Mouse (Mus musculus) lung, embryonic 16.5 days (tissue): Measurements from ENCODE around the gene Galnt16. TPM values are rescaled to one million over a fixed set of nuclear protein-coding genes. Genes with fewer than 3 reads are reported as not detected.
A peak's percentile ranks its signal among the peaks of the same experiment; 100 is the strongest.

Experiments used
- ATAC-seq: fragments of 200-750 bp; cut with Nextera tagmentation; 2 replicates; pipeline ENCODE4 v1.8.0; 2017; ENCODE audit warnings: low read depth, mild to moderate bottlenecking, moderate library complexity
- H3K27ac ChIP-seq: fragments of 300-500 bp; sonication (generic); 2 replicates; pipeline ENCODE4 v1.5.1; 2014; ENCODE audit warnings: mild to moderate bottlenecking, control low read depth, low read length
- H3K27me3 ChIP-seq: fragments of 300-500 bp; sonication (generic); 2 replicates; pipeline ENCODE4 v1.6.1; 2014; ENCODE audit warnings: low read depth, low read length, mixed read lengths; ENCODE audit not compliant: control insufficient read depth, insufficient read depth
- H3K36me3 ChIP-seq: fragments of 300-500 bp; sonication (generic); 2 replicates; pipeline ENCODE4 v1.6.1; 2014; ENCODE audit warnings: low read length; ENCODE audit not compliant: control insufficient read depth, insufficient read depth
- H3K4me1 ChIP-seq: fragments of 300-500 bp; sonication (generic); replicated peaks from 2 replicates; pipeline ENCODE4 v1.6.1; 2014; ENCODE audit warnings: low read length, mixed read lengths; ENCODE audit not compliant: control insufficient read depth, insufficient read depth
- H3K4me2 ChIP-seq: fragments of 300-500 bp; sonication (generic); 2 replicates; pipeline ENCODE4 v1.6.1; 2014; ENCODE audit warnings: low read depth, low read length, control low read depth
- H3K4me3 ChIP-seq: fragments of 300-500 bp; sonication (generic); 2 replicates; pipeline ENCODE4 v1.5.1; 2014; ENCODE audit warnings: mild to moderate bottlenecking, low read length, control low read depth
- H3K9ac ChIP-seq: fragments of 300-500 bp; sonication (generic); 2 replicates; pipeline ENCODE4 v1.6.1; 2014; ENCODE audit warnings: low read length, control low read depth
- H3K9me3 ChIP-seq: fragments of 300-500 bp; sonication (generic); 2 replicates; pipeline ENCODE4 v1.6.1; 2016; ENCODE audit warnings: low read length; ENCODE audit not compliant: control insufficient read depth
- WGBS: fragments of 180-500 bp; shearing (Covaris S2); extraction: QIAGEN DNeasy Blood & Tissue Kit; methylation state at CpG from one replicate; pipeline ENCODE4 v1.1.7; 2014; 5-methylcytosine and 5-hydroxymethylcytosine counted together
- polyA plus RNA-seq: library from polyadenylated mRNA; unstranded; fragments of >200 nt; fragmentation: Nextera tagmentation; extraction: Ambion mirVana; gene quantifications from 2 replicates; pipeline ENCODE4 v1.2.1, GENCODE M21; 2015

Gene Galnt16
- polyA plus RNA-seq, 1 experiment from 2014 or later, result 13.0 TPM

- Histone ChIP-seq H3K27me3 (no peaks in the 10 kb centered on the region; the same call in 1 of the 2 replicates), H3K9ac (no peak overlapping the region), H3K4me2 (no peak overlapping the region), H3K27ac (no peak overlapping the region), H3K4me1 (peaks cover 12% of the 10 kb centered on the region), H3K4me3 (no peak overlapping the region), H3K36me3 (no peaks in the 10 kb centered on the region), H3K9me3 (no peaks in the 10 kb centered on the region)
- 85% methylated on average over 2 of the region's 2 CpGs for WGBS
- ATAC-seq, result no peak
Measured at GRCm38 (mm10) chr12:80526511-80526910, 8.4 kb downstream of the Galnt16 start.

- ATAC-seq, result no peak
- no peaks in the 10 kb centered on the region for H3K27me3 ChIP-seq
- 76% methylated on average over 5 of the region's 5 CpGs for WGBS
Measured at GRCm38 (mm10) chr12:80527727-80528389, 9.8 kb downstream of the Galnt16 start.

GRCm38 (mm10) chr12:80530052-80530451 is 12.0 kb downstream of the Galnt16 start:
- 49% methylated on average over 2 of the region's 2 CpGs for WGBS
- H3K4me2 ChIP-seq, result no peak overlapping the region

More at GRCm38 (mm10) chr12:80527727-80528389, 9.8 kb downstream of the Galnt16 start:
- Histone ChIP-seq H3K27ac (no peak overlapping the region), H3K4me1 (peaks cover 10% of the 10 kb centered on the region), H3K4me3 (no peak overlapping the region), H3K9me3 (no peaks in the 10 kb centered on the region), H3K9ac (no peak overlapping the region), H3K36me3 (no peaks in the 10 kb centered on the region), H3K4me2 (no peak overlapping the region)

GRCm38 (mm10) chr12:80530630-80531029 is 12.6 kb downstream of the Galnt16 start:
- WGBS, result 48% methylated on average over 6 of the region's 6 CpGs
- Histone ChIP-seq H3K4me2 (no peak overlapping the region), H3K9ac (no peak overlapping the region), H3K4me3 (no peak overlapping the region), H3K27me3 (no peaks in the 10 kb centered on the region), H3K9me3 (no peaks in the 10 kb centered on the region), H3K36me3 (no peaks in the 10 kb centered on the region), H3K27ac (no peak overlapping the region), H3K4me1 (peaks cover 10% of the 10 kb centered on the region)
- peak; percentile 55; the same call in 1 of the 2 replicates for ATAC-seq

More at GRCm38 (mm10) chr12:80530052-80530451, 12.0 kb downstream of the Galnt16 start:
- Histone ChIP-seq H3K9ac (no peak overlapping the region), H3K4me3 (no peak overlapping the region), H3K4me1 (peaks cover 10% of the 10 kb centered on the region), H3K27ac (no peak overlapping the region), H3K9me3 (no peaks in the 10 kb centered on the region), H3K27me3 (no peaks in the 10 kb centered on the region), H3K36me3 (no peaks in the 10 kb centered on the region)
- ATAC-seq, result no peak; the same call in 1 of the 2 replicates

- Histone ChIP-seq H3K36me3 (no peaks in the 10 kb centered on the region), H3K4me2 (no peak overlapping the region), H3K27ac (no peak overlapping the region), H3K4me3 (no peak overlapping the region), H3K9me3 (no peaks in the 10 kb centered on the region), H3K9ac (no peak overlapping the region), H3K4me1 (peaks cover 10% of the 10 kb centered on the region), H3K27me3 (no peaks in the 10 kb centered on the region)
- ATAC-seq, result no peak
- 61% methylated on average over 10 of the region's 10 CpGs for WGBS
Measured at GRCm38 (mm10) chr12:80531585-80531984, 13.5 kb downstream of the Galnt16 start.

- no peak overlapping the region for H3K4me3 ChIP-seq
- H3K9ac ChIP-seq, result no peak overlapping the region
- H3K9me3 ChIP-seq, result no peaks in the 10 kb centered on the region
- no peak for ATAC-seq
- H3K4me1 ChIP-seq, result peaks cover 12% of the 10 kb centered on the region
- H3K36me3 ChIP-seq, result no peaks in the 10 kb centered on the region
- H3K27me3 ChIP-seq, result no peaks in the 10 kb centered on the region
- no peak overlapping the region for H3K27ac ChIP-seq
- H3K4me2 ChIP-seq, result no peak overlapping the region
- 56% methylated on average over 2 of the region's 2 CpGs for WGBS
Measured at GRCm38 (mm10) chr12:80533876-80534275, 15.8 kb downstream of the Galnt16 start.

GRCm38 (mm10) chr12:80537313-80537712 is 19.2 kb downstream of the Galnt16 start:
- no peak for ATAC-seq
- 75% methylated on average over 2 of the region's 2 CpGs for WGBS

GRCm38 (mm10) chr12:80538311-80538710 is 20.2 kb downstream of the Galnt16 start:
- H3K9ac ChIP-seq, result no peak overlapping the region
- H3K36me3 ChIP-seq, result no peaks in the 10 kb centered on the region
- no peak overlapping the region for H3K4me2 ChIP-seq
- peaks cover 2% of the 10 kb centered on the region; the same call in 1 of the 2 replicates for H3K4me1 ChIP-seq
- no peaks in the 10 kb centered on the region for H3K27me3 ChIP-seq
- ATAC-seq, result peak; percentile 74
- no peak overlapping the region for H3K27ac ChIP-seq
- H3K9me3 ChIP-seq, result no peaks in the 10 kb centered on the region
- no peak overlapping the region for H3K4me3 ChIP-seq
- 32% methylated on average over 6 of the region's 6 CpGs for WGBS

More at GRCm38 (mm10) chr12:80537313-80537712, 19.2 kb downstream of the Galnt16 start:
- H3K36me3 ChIP-seq, result no peaks in the 10 kb centered on the region
- H3K27me3 ChIP-seq, result no peaks in the 10 kb centered on the region
- H3K27ac ChIP-seq, result no peak overlapping the region
- no peaks in the 10 kb centered on the region for H3K9me3 ChIP-seq
- H3K4me1 ChIP-seq, result peaks cover 2% of the 10 kb centered on the region; the same call in 1 of the 2 replicates
- H3K4me2 ChIP-seq, result no peak overlapping the region
- H3K4me3 ChIP-seq, result no peak overlapping the region
- no peak overlapping the region for H3K9ac ChIP-seq

GRCm38 (mm10) chr12:80545310-80545709 is 27.2 kb downstream of the Galnt16 start:
- ATAC-seq, result no peak
- Histone ChIP-seq H3K4me2 (no peak overlapping the region), H3K9me3 (no peaks in the 10 kb centered on the region), H3K36me3 (no peaks in the 10 kb centered on the region), H3K27me3 (no peaks in the 10 kb centered on the region), H3K9ac (no peak overlapping the region), H3K27ac (no peak overlapping the region), H3K4me1 (peaks cover 3% of the 10 kb centered on the region), H3K4me3 (no peak overlapping the region)
- whole genome bisulfite sequencing, result 30% methylated on average over 4 of the region's 4 CpGs
